Mouse (Mus musculus) ES-Bruce4 (cell line): ENCODE results near the gene Bcl2l15.

Experiments used
- CTCF ChIP-seq: IDR thresholded peaks from one replicate; pipeline ENCODE4 v1.8.1; 2011; ENCODE audit warnings: low read depth, low read length
- EP300 ChIP-seq: IDR thresholded peaks from 2 replicates; pipeline ENCODE4 v1.6.1; 2011; ENCODE audit warnings: low read depth, low read length; ENCODE audit not compliant: insufficient read depth
- POLR2A ChIP-seq: IDR thresholded peaks from one replicate; pipeline ENCODE4 v1.8.1; 2011; ENCODE audit warnings: low read length; ENCODE audit not compliant: insufficient read depth

GRCm38 (mm10) chr3:103853804-103854203, 21.4 kb downstream of the Bcl2l15 start:
- no peak for TF ChIP-seq POLR2A
- TF ChIP-seq CTCF, result no peak
- TF ChIP-seq EP300, result no peak
